Mouse (Mus musculus): Measurements from ENCODE around the gene Naip1. TPM values are rescaled to one million over a fixed set of nuclear protein-coding genes. Genes with fewer than 3 reads are reported as not detected.
A peak's percentile ranks its signal among the peaks of the same experiment; 100 is the strongest.
"Not testable (repeated sequence)": the region's sequence is repeated elsewhere in the genome, so short reads cannot be mapped to it uniquely, and the experiment has no call there.

Gene Naip1
- total RNA-seq (2021) = under 1 TPM; 0.15 to 0.16 TPM

DNA sequence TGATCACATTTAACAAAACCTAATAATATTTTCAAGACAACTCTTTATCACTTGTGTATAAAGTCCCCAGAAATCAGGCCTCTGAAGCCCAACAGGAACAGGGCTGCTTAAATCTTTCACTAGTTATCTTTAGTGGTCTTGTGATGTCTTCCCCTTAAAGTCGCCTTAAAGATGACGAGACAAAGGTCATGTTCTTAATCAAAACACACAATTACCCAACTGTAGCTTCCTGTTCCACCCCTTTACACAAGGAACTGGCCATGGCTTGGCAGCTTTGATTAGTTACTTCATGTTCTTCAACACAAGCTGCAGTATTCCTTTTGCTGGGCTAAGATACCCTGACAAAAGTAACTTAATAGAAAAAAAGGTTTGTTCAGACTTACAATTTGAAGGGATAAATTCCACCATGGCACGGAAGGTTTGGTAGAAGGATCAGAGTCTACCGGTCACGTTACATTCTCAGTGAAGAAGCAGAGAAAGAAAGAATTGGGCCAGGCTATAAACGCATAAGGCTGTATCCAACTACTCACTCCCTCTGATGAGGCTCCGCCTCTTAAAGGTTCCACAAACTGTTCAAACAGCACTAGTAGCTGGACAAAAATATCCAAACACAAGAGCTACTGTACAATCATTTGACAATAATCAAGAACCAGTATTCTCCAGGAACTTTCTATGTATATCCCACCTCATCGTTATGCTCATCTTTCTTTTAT lies at the start of gene Naip1:
Naip1 (minus strand) TSS at position 455 of the 713 bp plus-strand sequence.
- not testable (repeated sequence) for DNase-seq (ENCODE audit: extremely low spot score in 1 of 2, low spot score in 1 of 2)

DNA sequence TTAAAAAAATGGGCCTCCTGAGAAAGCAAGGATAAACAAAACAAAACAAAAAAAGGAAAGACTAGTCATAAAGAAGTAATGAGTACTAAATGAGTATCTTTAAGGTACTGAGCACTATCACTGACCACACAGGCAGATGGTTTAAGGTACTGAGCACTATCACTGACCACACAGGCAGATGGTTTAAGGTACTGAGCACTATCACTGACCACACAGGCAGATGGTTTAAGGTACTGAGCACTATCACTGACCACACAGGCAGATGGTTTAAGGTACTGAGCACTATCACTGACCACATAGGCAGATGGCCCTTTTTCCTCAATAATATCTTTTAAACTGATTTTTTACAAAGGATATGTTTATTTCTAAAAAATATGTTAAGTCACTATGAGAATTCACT lies 47.0 kb upstream of the Naip1 start:
- not testable (repeated sequence) for DNase-seq (ENCODE audit: extremely low spot score in 1 of 2, low spot score in 1 of 2)

DNA sequence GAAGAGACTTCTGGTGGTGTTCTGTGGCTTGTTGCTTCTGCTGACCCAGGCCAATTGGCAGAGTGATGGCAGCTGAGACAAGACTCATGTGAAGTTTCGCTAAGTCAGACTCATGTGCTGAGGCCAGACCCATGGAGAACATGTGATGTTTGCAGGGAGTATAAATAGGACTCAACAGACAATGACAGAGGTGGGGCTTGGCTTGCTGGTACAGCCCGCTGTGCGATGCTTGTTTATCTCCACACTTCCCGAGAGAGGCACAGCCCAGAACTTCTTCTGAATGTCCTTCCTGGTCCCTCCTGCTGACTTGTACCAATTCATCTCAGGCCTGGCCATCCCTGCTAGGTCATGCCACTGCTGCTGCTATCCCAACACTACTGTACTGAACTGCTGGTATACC lies 42.7 kb upstream of the Naip1 start:
- DNase-seq (ENCODE audit: extremely low spot score in 1 of 2, low spot score in 1 of 2) = no peak

DNA sequence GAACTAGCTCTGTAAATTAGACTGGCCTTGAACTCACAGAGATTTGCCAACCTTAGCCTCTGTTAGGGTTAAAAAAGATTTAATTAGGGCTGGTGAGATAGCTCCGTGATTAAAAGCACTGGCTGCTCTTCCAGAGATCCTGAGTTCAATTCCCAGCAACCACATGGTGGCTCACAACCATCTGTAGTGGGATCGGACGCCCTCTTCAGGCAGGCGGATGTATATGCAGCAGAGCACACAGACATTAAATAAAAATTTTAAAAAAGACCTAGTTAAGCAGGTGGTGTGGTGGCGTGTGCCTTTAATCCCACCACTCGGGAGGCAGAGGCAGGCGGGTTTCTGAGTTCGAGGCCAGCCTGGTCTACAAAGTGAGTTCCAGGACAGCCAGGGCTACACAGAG lies 41.7 kb upstream of the Naip1 start:
- DNase-seq (ENCODE audit: extremely low spot score in 1 of 2, low spot score in 1 of 2) = not testable (repeated sequence)

DNA sequence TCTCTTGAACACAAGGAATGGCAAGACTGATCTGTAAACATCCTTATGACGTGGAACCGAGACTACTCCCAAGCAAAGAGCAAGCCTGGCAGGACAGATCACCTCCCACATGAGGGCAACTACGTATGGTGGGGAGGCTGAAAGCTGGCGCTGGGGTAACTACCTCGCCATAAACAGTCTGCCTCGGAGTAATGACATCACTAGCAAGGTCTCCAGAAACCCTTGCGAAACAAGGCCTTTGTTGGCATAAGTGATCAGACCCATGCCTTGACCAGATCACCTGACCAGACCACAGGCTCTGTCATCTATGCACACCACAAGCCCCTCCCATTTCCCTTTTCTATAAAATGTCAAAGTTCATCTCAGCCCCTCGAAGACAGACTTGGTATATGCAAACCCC lies 40.6 kb upstream of the Naip1 start:
- DNase-seq (ENCODE audit: extremely low spot score in 1 of 2, low spot score in 1 of 2) = no peak

DNA sequence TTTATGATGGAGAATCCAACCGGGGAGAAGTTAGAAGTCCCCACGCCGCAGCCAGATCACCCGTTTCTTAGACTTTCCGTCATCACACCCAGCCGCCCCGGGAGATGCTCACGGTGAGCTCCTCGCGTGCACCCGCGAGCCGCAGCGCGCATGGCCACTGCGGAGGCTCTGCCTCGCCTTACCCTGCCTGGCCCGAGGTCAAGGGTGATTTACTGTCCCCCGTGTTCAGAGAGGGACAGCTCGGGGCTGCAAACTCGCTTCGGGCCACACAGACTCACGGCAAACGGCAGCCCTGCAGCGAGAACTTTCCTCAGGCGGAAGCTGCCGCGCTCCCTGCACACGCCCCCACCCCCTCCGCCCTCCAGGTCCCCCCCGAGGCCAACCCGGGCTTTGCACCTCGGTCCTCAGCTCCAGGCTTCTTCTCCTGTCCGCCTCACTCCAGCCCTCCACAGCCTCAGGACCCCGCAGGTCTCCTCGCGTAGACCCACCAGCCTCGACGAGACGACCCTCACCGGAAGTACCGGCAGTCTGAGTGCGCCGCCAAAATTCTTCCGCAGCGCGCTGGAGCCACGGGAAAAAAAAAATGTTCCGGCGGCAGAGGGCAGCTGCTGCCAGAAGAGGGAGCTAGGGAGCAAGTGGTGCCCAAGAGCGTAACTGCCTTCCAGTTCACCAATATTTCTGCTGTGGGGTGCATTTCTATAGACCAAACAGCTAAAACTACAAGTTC lies 39.6 kb upstream of the Naip1 start, which contains the start of gene Gtf2h2:
Gtf2h2 (minus strand) TSS at position 519 of the 727 bp plus-strand sequence.
- peak; percentile 91 to 92 for DNase-seq (ENCODE audit: extremely low spot score in 1 of 2, low spot score in 1 of 2)

DNA sequence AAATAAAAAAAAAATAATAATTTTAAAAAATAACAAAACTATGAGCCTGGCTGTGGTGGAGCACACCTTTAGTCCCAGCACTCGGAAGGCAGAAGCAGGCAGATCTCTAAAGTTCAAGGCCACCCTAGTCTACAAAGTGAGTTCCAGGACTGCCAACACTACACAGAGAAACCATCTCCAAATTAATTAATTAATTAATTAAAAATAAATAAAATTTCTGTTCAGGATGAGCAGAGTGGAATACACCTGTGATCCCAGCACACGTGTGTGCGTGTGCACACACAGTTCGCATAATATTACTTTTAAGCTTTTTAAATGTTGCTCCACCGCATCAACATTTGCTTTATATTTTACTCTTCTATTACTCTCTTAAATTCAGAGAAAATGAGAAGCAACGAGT lies 39.0 kb upstream of the Naip1 start:
- no peak for DNase-seq (ENCODE audit: extremely low spot score in 1 of 2, low spot score in 1 of 2)

DNA sequence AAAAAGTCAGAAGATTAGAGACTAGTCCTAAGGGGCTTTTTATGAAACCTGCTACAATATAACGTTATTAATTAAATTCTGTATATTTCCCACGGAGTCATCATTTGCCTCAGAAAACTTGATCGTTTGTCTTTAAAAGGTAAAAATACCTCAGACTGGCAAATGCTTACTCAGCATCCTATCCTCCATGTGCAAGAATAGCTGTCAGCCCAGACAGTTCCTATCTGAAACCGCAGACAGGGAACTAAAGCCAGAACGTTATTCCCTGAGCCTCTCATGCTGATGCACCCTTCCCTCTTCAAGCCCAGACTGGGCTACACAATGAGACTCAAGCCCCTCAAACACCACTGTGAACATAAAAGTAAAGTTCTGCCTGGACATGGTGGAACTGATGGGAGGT lies 37.8 kb upstream of the Naip1 start:
- DNase-seq (ENCODE audit: extremely low spot score in 1 of 2, low spot score in 1 of 2) = no peak

DNA sequence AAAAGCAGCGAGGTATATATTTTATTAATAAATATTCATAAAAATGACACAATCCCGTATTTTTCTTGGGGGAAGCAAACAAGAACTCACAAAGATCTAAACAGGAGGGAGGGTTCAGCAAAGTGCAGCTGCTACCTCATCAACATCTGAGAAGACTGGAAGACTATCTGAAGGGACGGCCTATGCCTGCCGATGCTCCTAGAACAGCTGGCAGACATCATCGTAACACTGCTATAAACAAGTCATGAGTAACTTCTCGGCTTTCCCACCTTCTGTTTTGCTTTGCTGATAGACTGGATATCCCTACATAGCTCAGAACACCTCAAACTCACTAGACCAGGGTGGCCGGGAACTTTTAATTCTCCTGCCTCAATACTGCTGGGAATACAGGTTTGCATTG lies 30.9 kb upstream of the Naip1 start:
- DNase-seq (ENCODE audit: extremely low spot score in 1 of 2, low spot score in 1 of 2) = no peak

DNA sequence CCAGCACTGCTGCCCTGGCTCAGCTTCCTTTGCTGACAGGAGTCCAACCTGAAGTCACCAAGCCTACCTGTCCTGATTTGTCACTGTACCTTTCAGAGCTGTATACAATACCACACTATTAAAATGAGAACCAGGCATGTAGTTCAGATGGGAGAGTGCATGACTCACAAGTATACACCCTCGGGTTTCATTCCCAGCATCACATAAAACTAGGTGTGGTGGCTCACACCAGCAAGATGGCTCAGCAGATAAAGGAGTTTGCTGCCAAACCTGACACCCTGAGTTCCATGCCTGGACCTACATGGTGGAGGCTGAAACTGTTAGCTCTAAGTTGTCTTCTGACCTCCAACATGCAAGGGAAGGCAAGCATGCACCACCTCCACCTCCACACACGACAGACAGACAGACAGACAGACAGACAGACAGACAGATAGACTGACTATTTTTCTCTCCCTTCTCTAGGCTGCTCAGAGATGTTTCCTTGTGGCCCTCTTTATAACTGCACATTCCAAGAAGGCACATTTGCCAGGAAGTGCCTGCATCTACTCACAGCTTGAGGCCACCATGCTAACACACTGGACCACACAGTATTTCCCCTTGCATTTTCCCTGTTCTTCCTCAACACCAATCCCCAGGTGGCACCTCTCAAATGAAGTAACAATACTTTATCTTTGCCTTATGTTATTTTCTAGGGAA lies 11.0 kb upstream of the Naip1 start:
- DNase-seq (ENCODE audit: extremely low spot score in 1 of 2, low spot score in 1 of 2) = no peak

DNA sequence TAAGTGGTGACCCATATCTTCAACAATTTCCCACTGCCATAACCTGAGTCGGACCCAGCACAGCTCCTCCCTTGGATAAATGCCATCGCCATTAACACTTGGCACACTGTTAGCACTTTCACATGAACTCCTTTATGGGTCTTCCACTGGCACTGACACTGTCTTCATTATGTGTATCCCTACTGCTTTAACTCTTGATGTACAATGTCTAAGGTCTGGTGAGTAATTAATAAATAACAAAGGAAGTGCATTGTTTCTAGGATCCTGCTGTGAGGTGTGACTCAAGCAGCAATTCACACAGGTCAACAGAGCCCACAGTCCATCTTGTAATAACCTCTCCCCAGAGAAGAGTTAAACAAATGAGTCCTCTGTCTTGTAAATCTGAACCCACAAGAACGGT lies 8.7 kb upstream of the Naip1 start:
- DNase-seq (ENCODE audit: extremely low spot score in 1 of 2, low spot score in 1 of 2) = no peak

DNA sequence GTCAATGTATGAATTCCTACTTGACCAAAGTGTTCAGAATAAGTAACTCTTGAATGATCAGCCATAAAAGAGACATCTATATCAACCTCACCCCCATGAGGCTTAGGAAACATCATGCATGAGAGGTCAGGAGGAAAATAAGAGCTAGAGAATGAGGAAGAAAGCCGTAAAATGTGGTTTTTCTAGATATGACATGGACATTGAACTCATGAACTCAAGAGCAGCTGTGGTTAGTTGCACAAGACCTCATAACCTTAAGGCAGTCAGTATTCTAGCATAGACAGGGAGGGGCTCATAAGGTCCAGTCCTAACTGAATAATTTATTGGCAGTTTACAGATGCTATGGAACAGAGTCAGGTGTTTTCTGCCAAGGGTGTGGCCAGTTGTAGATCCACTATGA lies 3.2 kb downstream of the Naip1 start:
- no peak for DNase-seq (ENCODE audit: extremely low spot score in 1 of 2, low spot score in 1 of 2)

DNA sequence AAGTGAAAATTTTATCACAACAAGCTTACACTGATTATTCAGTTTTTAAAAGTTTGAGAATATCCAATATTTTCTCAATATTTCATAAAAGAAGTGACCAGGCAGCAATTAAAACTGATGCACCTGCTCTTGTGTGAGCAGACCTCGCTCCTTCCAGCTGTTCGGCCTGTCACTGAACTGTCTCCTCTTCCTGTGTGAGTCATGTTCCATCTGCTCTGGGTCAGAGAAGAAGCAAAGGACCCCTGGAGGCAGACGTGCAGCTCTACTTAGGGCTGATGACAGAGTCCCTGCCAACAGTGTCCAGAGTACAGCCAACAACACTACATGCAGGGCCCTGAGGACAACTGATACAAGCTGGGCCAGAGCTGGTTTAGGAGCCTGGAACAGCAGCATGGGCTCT lies 12.6 kb downstream of the Naip1 start:
- no peak for DNase-seq (ENCODE audit: extremely low spot score in 1 of 2, low spot score in 1 of 2)

DNA sequence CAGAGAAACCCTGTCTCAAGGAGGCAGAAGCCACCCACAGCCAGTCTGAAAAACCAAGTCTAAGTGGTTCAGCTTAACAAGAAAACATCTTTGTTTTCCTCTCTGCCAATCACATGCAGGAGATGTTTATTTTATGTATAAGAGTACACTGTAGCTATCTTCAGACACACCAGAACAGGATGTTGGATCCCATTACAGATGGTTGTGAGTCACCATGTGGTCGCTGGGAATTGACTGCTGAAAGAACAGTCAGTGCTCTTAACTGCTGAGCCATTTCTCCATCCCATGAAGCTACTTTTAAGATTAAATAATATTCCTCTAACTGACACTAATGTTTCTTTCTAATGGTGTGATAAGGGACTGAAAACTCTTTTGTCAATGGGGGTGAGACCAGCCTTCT lies 14.0 kb downstream of the Naip1 start:
- DNase-seq (ENCODE audit: extremely low spot score in 1 of 2, low spot score in 1 of 2) = no peak

DNA sequence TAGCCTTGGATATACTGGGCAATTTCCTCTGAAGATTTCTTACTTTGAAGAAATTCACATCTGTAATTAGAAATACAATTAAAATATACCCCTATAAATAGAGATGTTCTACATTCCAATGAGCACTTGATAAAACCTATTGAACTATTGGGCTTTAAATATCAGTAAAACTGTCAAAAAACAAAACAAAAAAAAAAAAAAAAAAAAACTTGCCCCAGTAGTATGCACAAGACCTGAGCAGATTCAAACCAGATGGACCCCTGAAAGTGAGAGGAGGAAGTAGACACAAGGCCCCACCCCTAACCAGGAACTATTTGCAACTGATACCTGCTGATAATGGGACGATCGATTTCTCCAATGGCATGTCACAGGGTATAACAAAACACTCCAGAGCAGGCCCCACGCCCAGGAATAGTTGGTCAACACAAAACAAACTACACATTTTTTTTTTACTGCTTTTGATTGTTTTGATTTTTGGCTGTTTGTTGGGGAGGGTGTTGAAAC lies 15.3 kb downstream of the Naip1 start:
- DNase-seq (ENCODE audit: extremely low spot score in 1 of 2, low spot score in 1 of 2) = no peak

DNA sequence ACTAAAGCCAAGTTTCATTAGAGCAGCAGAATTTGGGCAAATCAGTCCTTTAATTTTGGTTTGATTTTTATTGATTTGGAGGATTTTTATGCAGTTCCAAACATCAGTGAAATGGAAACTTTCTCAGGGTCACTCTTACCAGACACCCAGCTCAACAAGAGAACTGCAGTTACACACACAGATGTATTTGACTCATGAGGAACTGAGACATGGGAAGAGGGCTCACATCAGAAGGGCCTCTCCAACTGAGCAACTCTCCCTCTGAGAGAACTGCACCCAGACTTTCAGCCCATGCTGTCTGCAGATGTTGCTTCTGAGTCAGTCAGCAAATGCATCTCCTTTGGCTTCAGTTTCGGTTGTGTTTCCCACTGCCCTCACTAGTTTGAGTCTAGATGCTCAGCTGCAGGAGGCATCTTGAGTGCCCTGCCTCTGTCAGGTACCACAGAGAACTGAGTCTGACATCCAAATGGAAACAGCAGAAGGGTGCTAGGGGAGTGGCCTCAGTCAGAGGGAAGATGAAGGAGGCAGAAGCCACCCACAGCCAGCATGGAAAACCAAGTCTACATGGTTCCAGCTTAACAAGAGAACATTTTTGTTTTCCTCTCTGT lies 16.0 kb downstream of the Naip1 start:
- DNase-seq (ENCODE audit: extremely low spot score in 1 of 2, low spot score in 1 of 2) = not testable (repeated sequence)

DNA sequence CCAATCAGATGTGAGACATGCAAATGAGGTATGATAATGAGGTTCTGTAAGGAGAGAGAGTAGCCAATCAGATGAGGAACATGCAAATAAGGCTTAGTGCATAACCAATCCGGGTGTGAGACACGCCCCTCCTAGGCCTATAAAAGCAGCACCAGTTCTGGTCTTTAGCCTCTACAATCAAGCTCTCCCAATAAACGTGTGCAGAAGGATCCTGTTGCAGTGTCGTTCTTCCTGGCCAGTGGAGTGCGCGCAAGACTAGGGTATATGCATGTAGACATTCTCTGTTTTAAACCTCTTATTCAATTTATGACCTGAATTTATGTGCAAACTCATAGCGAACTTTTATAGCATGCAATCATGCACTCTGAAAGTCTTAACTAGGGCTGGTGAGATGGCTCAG lies 32.7 kb downstream of the Naip1 start:
- not testable (repeated sequence) for DNase-seq (ENCODE audit: extremely low spot score in 1 of 2, low spot score in 1 of 2)

DNA sequence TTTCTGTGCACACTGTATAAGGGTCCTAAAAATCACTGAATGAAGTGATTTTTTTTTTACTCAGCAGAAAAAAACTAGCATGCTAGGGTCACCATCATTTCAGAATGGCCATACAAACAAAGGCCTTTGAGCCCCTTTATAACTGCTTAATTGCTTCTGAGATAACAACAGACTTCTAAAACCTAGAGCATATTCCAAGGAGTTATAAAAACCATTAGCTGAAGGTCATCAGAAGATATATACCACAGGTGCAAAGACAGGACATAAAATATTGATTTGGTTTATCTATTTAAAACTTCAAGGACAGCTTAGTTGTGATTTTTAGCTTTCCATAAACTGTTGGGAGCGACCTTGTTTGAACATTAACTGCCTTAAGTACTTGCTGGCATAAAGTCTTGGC lies 38.2 kb downstream of the Naip1 start:
- no peak for DNase-seq (ENCODE audit: extremely low spot score in 1 of 2, low spot score in 1 of 2)

DNA sequence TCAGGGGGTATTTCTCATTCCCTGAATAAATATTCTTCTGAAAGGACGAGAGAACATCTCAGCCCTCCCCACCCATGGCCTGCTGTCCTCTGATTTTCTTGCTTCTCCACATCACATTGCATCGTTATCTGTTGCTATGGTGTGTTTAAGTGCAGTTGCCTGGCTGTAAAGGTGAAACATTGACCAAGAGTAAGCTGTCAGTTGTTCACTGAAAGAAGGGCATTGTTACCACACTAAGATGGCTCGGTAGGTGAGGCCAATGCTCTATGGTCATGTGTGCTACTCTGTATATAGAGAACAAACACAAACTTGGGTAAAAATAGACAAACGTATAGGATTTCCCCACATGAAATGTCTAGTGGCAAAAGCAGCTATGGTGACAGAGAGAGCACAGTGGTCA lies 42.8 kb downstream of the Naip1 start:
- no peak for DNase-seq (ENCODE audit: extremely low spot score in 1 of 2, low spot score in 1 of 2)

DNA sequence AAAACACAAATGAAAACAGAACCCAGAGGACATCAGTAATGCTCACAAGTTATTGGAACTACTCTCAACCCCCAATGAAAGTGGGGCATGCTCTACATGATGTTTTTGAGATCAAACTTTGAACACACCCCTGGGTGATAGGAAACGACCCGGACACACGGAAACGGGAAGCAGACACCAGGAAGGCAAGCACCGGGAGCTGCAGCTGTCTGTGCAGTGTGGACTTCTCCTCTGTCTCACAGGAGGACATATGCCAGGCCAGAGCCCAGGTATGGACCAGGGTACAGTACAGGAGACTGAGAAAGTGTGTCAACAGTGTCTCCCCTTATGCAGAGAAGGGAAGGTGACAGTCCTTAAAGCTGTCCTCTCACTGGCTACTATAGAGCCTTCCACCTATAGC lies 43.5 kb downstream of the Naip1 start:
- no peak for DNase-seq (ENCODE audit: extremely low spot score in 1 of 2, low spot score in 1 of 2)

DNA sequence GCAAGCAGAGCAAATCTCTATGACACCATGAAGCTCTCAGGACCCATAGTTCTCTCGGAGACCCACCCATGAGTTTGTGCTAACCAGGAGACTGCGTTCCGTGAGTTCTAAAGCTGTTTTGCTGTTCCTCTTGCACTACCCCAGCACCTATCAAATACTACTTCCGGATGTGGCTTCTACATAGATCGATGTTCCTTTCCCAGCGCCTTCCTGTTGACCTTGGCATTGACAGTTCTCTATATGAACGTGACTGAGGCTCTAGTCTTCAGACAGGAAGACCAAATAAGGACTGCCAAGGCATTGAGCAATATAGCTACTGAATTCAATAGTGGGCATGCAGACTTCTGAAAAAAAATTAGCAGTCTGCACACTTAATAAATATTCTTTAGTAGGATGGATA lies 44.4 kb downstream of the Naip1 start:
- DNase-seq (ENCODE audit: extremely low spot score in 1 of 2, low spot score in 1 of 2) = no peak
